Mouse (Mus musculus): ENCODE data around the gene Wdr25.

GRCm38 (mm10) chr12:109069751-109070150, 176.3 kb downstream of the Wdr25 start:
- TF ChIP-seq POLR2A (IDR thresholded peaks at IDR 0.05; ENCODE audit: control insufficient read depth in 1 of 2, insufficient read depth in 1 of 2, low read depth in 1 of 2, low read length in 2 of 2, poor library complexity in 1 of 2) (no peak), MAX (IDR thresholded peaks at IDR 0.05; ENCODE audit: low read length) (no peak), KAT2A (conservative IDR thresholded peaks at IDR 0.05; ENCODE audit: low read depth, low read length) (no peak), EP300 (IDR thresholded peaks at IDR 0.05; ENCODE audit: low read depth in 1 of 2, low read length in 2 of 2) (no peak), USF1 (IDR thresholded peaks at IDR 0.05; ENCODE audit: low read depth, low read length) (no peak), MAFK (IDR thresholded peaks at IDR 0.05; ENCODE audit: borderline replicate concordance, low read depth, low read length) (no peak), E2F4 (IDR thresholded peaks at IDR 0.05; ENCODE audit: borderline replicate concordance, low read depth, low read length) (no peak)
